Mouse (Mus musculus) hindbrain, embryonic 10.5 days (tissue): ENCODE results near the gene Shisa3. TPM values are rescaled to one million over a fixed set of nuclear protein-coding genes. Genes with fewer than 3 reads are reported as not detected.

Experiments
- DNase-seq: peaks from one replicate; pipeline ENCODE4 v3.0.0-alpha.2; 2017; ENCODE audit warnings: low spot score
- H3K27ac ChIP-seq: fragments of 300-500 bp; sonication (generic); 2 replicates; pipeline ENCODE4 v1.5.1; 2016; ENCODE audit warnings: mild to moderate bottlenecking, moderate library complexity
- H3K27me3 ChIP-seq: fragments of 300-500 bp; sonication (generic); 2 replicates; pipeline ENCODE4 v1.6.1; 2016; ENCODE audit warnings: mild to moderate bottlenecking; ENCODE audit not compliant: poor library complexity, insufficient read depth, severe bottlenecking
- H3K36me3 ChIP-seq: fragments of 300-500 bp; sonication (generic); 2 replicates; pipeline ENCODE4 v1.6.1; 2016; ENCODE audit warnings: mild to moderate bottlenecking, moderate library complexity
- H3K4me1 ChIP-seq: fragments of 300-500 bp; sonication (generic); replicated peaks from 2 replicates; pipeline ENCODE4 v1.6.1; 2016; ENCODE audit warnings: mild to moderate bottlenecking
- H3K4me3 ChIP-seq: fragments of 300-500 bp; sonication (generic); 2 replicates; pipeline ENCODE4 v1.5.1; 2016; ENCODE audit warnings: mild to moderate bottlenecking, moderate library complexity
- H3K9me3 ChIP-seq: fragments of 300-500 bp; sonication (generic); 2 replicates; pipeline ENCODE4 v1.6.1; 2016; ENCODE audit warnings: mild to moderate bottlenecking, moderate library complexity
- WGBS: fragments of 180-500 bp; shearing (Covaris S2); methylation state at CpG from one replicate; pipeline ENCODE4 v1.1.7; 2016; 5-methylcytosine and 5-hydroxymethylcytosine counted together
- polyA plus RNA-seq: library from polyadenylated mRNA; unstranded; fragments of >200 nt; fragmentation: Nextera tagmentation; extraction: Ambion mirVana; gene quantifications from 2 replicates; pipeline ENCODE4 v1.2.1, GENCODE M21; 2016

The Shisa3 gene
- polyA plus RNA-seq, 1 experiment from 2014 or later, result 6.7 TPM

- peaks cover 19% of the 10 kb centered on the region for H3K4me1 ChIP-seq
- no peak overlapping the region for H3K27ac ChIP-seq
- H3K36me3 ChIP-seq, result 0 out of 2 replicates have a peak, but pooled peaks cover 5% of the 10 kb centered on the region
- H3K9me3 ChIP-seq, result no peaks in the 10 kb centered on the region
- H3K27me3 ChIP-seq, result peaks cover 75% of the 10 kb centered on the region
- DNase-seq, result no peak
- WGBS, result 65% methylated on average over 8 of the region's 8 CpGs
- no peak overlapping the region for H3K4me3 ChIP-seq
Measured at GRCm38 (mm10) chr5:67641406-67642120, 33.9 kb downstream of the Shisa3 start.

GRCm38 (mm10) chr5:67643537-67644255 is 36.0 kb downstream of the Shisa3 start:
- 91% methylated on average over 5 of the region's 5 CpGs for WGBS
- Histone ChIP-seq H3K27ac (no peak overlapping the region), H3K27me3 (peaks cover 65% of the 10 kb centered on the region), H3K9me3 (no peaks in the 10 kb centered on the region), H3K4me1 (peaks cover 19% of the 10 kb centered on the region), H3K36me3 (peaks cover 17% of the 10 kb centered on the region; the same call in 1 of the 2 replicates), H3K4me3 (no peak overlapping the region)
- no peak for DNase-seq

GRCm38 (mm10) chr5:67646756-67647529 is 39.3 kb downstream of the Shisa3 start:
- Histone ChIP-seq H3K9me3 (no peaks in the 10 kb centered on the region), H3K27ac (no peak overlapping the region), H3K4me3 (no peak overlapping the region), H3K4me1 (peaks cover 6% of the 10 kb centered on the region; the same call in 1 of the 2 replicates), H3K36me3 (peaks cover 27% of the 10 kb centered on the region), H3K27me3 (peaks cover 75% of the 10 kb centered on the region)
- 84% methylated on average over 20 of the region's 20 CpGs for WGBS
- no peak for DNase-seq

- Histone ChIP-seq H3K9me3 (no peaks in the 10 kb centered on the region), H3K27ac (no peak overlapping the region), H3K27me3 (peaks cover 76% of the 10 kb centered on the region), H3K36me3 (peaks cover 27% of the 10 kb centered on the region), H3K4me3 (no peak overlapping the region), H3K4me1 (no peaks in the 10 kb centered on the region; the same call in 1 of the 2 replicates)
- DNase-seq, result peak; percentile 23
- 78% methylated on average over 21 of the region's 21 CpGs for WGBS
Measured at GRCm38 (mm10) chr5:67647568-67647967, 39.9 kb downstream of the Shisa3 start.

GRCm38 (mm10) chr5:67649156-67649555 is 41.5 kb downstream of the Shisa3 start:
- Histone ChIP-seq H3K36me3 (peaks cover 27% of the 10 kb centered on the region), H3K9me3 (no peaks in the 10 kb centered on the region), H3K4me1 (no peaks in the 10 kb centered on the region), H3K27ac (no peak overlapping the region), H3K27me3 (peaks cover 86% of the 10 kb centered on the region), H3K4me3 (no peak overlapping the region)
- DNase-seq, result no peak
- 90% methylated on average over 4 of the region's 4 CpGs for WGBS

- Histone ChIP-seq H3K9me3 (no peaks in the 10 kb centered on the region), H3K4me3 (no peak overlapping the region), H3K4me1 (peaks cover 5% of the 10 kb centered on the region), H3K36me3 (peaks cover 23% of the 10 kb centered on the region), H3K27ac (no peak overlapping the region), H3K27me3 (peaks cover 86% of the 10 kb centered on the region)
- 91% methylated on average over 5 of the region's 5 CpGs for WGBS
- no peak for DNase-seq
Measured at GRCm38 (mm10) chr5:67650021-67650420, 42.3 kb downstream of the Shisa3 start.

- no peak for DNase-seq
- Histone ChIP-seq H3K27me3 (peaks cover 86% of the 10 kb centered on the region), H3K4me3 (no peak overlapping the region), H3K9me3 (no peaks in the 10 kb centered on the region), H3K36me3 (peaks cover 22% of the 10 kb centered on the region), H3K4me1 (peaks cover 30% of the 10 kb centered on the region), H3K27ac (no peak overlapping the region)
- 95% methylated on average over 4 of the region's 4 CpGs for WGBS
Measured at GRCm38 (mm10) chr5:67652468-67652867, 44.8 kb downstream of the Shisa3 start.

GRCm38 (mm10) chr5:67653543-67653942 is 45.9 kb downstream of the Shisa3 start:
- Histone ChIP-seq H3K36me3 (peaks cover 12% of the 10 kb centered on the region), H3K9me3 (no peaks in the 10 kb centered on the region), H3K4me3 (no peak overlapping the region), H3K27me3 (peaks cover 89% of the 10 kb centered on the region), H3K27ac (no peak overlapping the region), H3K4me1 (peaks cover 34% of the 10 kb centered on the region)
- 93% methylated on average over 3 of the region's 3 CpGs for WGBS
- DNase-seq, result no peak

GRCm38 (mm10) chr5:67654572-67654971 is 46.9 kb downstream of the Shisa3 start:
- Histone ChIP-seq H3K27ac (peak overlapping the region; percentile 80; the same call in 1 of the 2 replicates), H3K4me1 (peaks cover 34% of the 10 kb centered on the region), H3K9me3 (no peaks in the 10 kb centered on the region), H3K27me3 (peaks cover 89% of the 10 kb centered on the region), H3K36me3 (peaks cover 10% of the 10 kb centered on the region), H3K4me3 (no peak overlapping the region)
- DNase-seq, result no peak
- WGBS, result 61% methylated on average over 5 of the region's 5 CpGs

- DNase-seq, result peak; percentile 42
- Histone ChIP-seq H3K9me3 (no peaks in the 10 kb centered on the region), H3K4me1 (peaks cover 34% of the 10 kb centered on the region), H3K27me3 (peaks cover 89% of the 10 kb centered on the region), H3K4me3 (no peak overlapping the region), H3K27ac (peak overlapping the region; percentile 80), H3K36me3 (no peaks in the 10 kb centered on the region)
- 26% methylated on average over 14 of the region's 14 CpGs for WGBS
Measured at GRCm38 (mm10) chr5:67655696-67656519, 48.2 kb downstream of the Shisa3 start.

GRCm38 (mm10) chr5:67656821-67657259 is 49.2 kb downstream of the Shisa3 start:
- 18% methylated on average over 13 of the region's 13 CpGs for WGBS
- H3K27me3 ChIP-seq, result peaks cover 89% of the 10 kb centered on the region
- no peaks in the 10 kb centered on the region for H3K9me3 ChIP-seq
- DNase-seq, result peak; percentile 68
- no peak overlapping the region for H3K4me3 ChIP-seq
- peaks cover 36% of the 10 kb centered on the region for H3K4me1 ChIP-seq
- no peaks in the 10 kb centered on the region for H3K36me3 ChIP-seq
- H3K27ac ChIP-seq, result peak overlapping the region; percentile 67; the same call in 1 of the 2 replicates

- DNase-seq, result no peak
- WGBS, result 91% methylated on average over 9 of the region's 9 CpGs
- H3K36me3 ChIP-seq, result no peaks in the 10 kb centered on the region
- H3K27ac ChIP-seq, result no peak overlapping the region
- H3K4me1 ChIP-seq, result peaks cover 47% of the 10 kb centered on the region
- peaks cover 89% of the 10 kb centered on the region for H3K27me3 ChIP-seq
- H3K9me3 ChIP-seq, result no peaks in the 10 kb centered on the region
- no peak overlapping the region for H3K4me3 ChIP-seq
Measured at GRCm38 (mm10) chr5:67659864-67660263, 52.2 kb downstream of the Shisa3 start.
